Mouse (Mus musculus) naive thymus-derived CD4-positive, alpha-beta T cell, adult 2 months (primary cell): ENCODE data around the gene Mrpl51.

Source experiments
- DNase-seq: peaks from one replicate; pipeline ENCODE4 v3.0.0-alpha.2; 2011; ENCODE audit warnings: low read depth

The Mrpl51 gene

GRCm38 (mm10) chr6:125159773-125160557 lies 31.6 kb upstream of the Mrpl51 start:
- DNase-seq = no peak

DNA sequence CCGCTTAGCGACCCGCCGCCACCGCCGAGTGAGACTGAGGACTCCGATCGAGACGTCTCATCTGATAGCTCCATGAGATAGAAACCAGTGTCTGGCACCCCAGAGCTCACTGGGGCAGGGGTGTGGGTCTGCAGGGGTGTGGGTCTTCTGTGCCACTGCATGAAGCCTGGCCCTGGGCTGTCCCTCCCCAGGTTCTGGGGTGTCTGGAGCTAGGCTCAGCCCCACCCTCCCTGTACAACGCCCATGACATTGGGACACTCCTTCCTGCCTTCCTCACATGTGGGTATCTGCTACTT lies 31.1 kb upstream of the Mrpl51 start:
- DNase-seq = no peak

DNA sequence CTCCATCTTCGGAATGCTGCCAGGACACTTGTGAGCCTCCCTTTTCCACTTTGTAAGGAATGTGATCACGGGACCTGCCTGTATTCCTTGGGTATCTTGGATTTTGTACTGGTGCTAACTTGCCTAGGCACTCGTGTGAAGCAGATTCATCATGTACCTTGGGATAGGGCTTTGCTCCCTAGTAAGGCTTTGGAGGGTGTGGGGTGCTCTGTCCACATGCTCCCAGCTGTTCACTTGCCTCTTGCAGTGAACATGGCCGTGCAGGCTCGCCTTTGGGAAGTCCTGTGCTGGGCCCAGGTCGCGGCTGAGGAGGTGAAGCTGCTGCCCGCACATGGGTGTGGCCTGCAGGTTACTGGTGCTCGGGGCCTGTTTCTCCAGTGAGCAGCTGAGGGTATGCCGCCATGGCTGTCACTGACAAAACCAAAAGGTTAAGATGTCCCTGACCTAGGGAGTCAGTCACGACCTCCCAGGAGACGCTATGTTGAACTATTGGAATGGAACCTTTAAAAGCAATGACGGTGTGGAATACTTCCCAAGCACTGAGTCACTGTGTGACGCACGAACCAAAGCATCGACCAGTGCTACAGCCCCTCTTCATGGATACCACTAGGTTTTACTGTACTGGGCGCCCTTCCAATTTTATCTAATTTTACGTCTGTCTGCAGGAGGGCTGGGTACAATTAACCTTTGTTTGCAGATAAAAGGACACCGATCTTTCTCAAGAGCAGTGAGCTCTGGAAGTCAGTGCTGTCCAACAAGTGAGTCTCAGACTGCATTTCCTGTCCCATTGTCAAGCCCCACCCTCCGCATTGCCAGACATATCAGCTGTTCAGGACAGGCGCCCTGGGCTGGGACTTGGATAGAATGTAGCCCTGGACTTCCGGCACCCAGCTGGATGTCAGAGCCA lies 30.5 kb upstream of the Mrpl51 start:
- DNase-seq = peak; percentile 45

DNA sequence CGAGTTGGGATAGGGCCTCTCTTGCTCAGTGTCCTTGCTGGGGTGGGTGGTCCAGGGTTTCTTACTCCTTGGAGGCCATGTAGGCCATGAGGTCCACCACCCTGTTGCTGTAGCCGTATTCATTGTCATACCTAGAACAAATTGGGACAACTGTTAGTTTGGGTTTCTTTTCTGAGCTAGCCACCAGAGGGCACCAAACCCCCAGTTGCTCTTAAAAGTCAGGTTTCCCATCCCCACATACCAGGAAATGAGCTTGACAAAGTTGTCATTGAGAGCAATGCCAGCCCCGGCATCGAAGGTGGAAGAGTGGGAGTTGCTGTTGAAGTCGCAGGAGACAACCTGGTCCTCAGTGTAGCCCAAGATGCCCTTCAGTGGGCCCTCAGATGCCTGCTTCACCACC lies 29.6 kb upstream of the Mrpl51 start:
- DNase-seq = peak; percentile 91

DNA sequence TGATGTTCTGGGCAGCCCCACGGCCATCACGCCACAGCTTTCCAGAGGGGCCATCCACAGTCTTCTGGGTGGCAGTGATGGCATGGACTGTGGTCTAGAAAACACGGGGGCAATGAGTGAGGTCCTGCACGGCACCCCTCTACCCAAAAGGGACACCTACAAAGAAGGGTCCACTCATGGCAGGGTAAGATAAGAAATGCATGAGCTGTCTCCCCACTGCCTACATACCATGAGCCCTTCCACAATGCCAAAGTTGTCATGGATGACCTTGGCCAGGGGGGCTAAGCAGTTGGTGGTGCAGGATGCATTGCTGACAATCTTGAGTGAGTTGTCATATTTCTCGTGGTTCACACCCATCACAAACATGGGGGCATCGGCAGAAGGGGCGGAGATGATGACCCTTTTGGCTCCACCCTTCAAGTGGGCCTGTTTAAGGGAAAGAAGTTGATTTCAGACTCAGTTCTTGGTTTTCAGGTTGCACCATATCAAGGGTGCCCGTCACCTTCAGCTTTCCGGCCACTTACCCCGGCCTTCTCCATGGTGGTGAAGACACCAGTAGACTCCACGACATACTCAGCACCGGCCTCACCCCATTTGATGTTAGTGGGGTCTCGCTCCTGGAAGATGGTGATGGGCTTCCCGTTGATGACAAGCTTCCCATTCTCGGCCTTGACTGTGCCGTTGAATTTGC lies 28.8 kb upstream of the Mrpl51 start:
- DNase-seq = peak; percentile 31

- DNase-seq = peak; percentile 32
Measured at GRCm38 (mm10) chr6:125163801-125164657, 27.6 kb upstream of the Mrpl51 start.

DNA sequence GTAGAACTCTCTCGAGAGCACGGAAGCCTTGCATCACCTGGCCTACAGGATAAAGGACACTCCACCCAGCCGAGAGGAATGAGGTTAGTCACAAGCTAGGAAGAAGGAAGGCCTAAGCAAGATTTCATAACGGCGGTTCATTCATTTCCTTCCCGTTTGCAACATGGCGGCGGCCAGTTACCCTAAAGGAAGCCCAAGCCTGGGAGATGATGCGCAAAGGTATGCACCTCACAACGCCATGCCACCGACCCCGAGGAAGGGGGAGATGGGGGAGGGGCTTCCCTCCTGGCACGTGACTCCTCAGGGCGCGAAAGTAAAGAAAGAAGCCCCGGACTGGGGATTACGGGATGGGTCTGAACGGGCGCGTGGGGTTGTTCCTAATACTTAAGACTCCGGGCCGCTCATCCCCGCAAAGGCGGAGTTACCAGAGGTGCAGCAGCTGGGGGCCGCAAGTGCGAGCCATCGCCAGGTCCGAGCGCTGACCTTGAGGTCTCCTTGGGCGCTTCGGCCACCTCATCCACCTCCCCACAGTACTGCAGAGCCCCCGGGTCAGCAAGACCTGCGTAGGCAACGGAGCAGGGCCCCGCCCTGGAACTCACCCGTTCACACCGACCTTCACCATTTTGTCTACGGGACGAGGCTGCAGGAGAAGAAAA lies 26.8 kb upstream of the Mrpl51 start:
- DNase-seq = peak; percentile 80

GRCm38 (mm10) chr6:125165328-125165891 lies 26.2 kb upstream of the Mrpl51 start:
- DNase-seq = peak; percentile 97

DNA sequence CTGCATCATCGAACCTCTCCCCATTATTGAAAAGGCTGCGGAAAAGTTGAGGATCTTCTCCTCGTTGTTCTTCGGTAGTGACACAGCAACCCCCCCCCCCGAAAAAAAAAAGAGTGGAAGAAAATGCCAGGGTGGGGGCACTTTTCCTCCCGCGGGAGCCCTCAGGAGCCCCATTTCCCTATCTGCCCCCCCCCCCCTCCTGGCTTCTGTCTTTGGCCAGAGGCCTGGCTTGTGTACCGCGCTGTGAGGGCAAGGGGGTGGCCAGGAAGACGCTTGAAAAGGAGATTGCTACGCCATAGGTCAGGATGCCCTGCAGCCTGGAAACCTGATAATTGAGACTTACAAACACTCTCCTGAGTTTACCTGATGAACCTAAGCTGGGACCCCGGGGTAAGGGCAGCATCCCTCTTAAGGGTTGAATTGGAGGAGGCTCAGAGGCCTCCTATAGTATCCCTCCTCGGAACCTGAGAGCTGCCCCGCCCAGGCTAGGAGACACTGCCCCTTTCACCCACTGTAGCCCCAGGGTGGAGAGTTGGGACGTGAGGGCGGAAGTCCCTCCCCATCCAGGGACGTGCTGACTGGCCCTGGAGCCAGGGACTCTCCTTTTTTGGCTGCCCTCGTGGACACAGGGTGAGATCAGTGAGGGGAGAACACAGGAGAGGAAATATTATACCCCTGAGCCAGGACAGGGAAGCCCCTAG lies 25.4 kb upstream of the Mrpl51 start, which contains the start of gene Gapdh:
Gene Gapdh (minus strand): TSS at position 417 of the 701 bp plus-strand sequence.
- DNase-seq = peak; percentile 42

DNA sequence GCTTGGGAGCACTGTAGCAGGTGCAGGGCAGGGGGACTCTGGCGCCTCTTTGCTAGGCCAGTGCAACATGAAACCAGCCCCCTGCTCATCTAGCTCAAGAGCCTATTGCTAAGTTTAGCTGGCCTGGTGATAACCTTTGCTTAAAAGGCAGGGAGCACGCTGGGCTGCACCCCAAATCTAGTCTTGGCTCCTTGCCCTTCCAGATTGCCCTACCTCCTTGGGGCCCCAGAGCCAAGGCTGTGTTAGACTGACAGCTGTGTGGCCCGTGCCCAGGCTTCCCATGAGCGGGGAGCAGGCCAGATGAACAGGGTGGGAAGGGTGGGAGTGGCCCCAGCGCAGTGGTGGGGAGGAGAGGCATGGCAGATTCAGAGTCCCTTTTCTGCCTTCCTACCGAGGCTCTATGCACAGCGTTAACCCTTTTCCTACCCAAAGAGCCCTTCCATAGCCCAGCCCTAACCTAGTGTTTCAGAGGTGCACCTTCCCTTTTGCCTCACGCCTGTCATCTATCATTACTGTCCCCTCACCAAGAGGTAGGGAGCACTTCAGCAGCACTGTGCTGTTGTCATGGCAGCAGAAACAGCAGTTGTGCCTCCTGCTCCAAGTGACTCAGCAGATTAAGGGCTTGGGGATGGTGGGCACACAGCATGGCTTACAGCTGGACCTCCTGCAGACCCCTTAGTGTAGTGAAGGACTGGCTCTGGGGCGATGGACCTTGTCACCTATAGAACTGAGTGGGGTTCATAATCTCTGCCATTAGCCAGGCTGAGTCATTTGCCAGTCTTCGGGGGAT lies 24.5 kb upstream of the Mrpl51 start:
- DNase-seq = no peak

DNA sequence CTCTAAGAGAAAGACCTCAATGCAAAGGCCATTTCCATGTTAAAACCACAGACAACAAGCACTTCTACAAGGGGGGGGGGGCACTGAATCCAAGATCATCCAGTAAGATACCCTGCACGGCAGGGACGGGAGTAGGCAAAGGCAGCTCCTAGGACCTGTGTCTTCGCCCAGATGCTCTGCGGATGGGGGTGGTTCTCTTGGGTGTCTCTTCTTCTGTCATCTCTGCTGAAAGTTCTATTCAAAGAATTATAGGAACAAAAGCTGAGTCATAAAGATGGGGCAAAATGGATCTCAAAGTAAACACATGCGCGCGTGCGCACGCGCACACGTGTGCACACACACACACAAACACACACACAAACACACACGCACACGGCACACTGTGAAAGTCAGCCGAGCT lies 23.5 kb upstream of the Mrpl51 start:
- DNase-seq = no peak

- no peak for DNase-seq
Measured at GRCm38 (mm10) chr6:125170194-125170593, 21.4 kb upstream of the Mrpl51 start.

DNA sequence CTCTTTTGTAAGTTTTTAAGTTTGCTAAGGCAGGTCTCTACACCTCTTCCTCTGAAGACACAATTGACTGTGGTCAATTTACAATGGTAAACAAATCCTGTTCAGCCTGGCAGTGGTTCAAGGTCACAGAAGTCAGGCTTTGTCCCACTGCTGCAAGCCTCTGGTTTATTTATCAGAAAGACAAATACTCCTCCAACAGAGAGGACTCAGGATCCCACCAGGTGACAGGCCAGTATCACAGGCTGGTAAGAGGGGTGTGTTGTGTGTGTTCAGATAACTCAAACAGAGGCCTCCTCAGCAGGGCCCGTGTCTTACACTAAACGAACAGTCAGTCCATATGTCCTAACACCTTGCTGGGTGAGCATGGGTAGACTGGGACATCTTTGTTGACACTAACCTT lies 19.1 kb upstream of the Mrpl51 start:
- DNase-seq = no peak

GRCm38 (mm10) chr6:125173256-125173655 lies 18.3 kb upstream of the Mrpl51 start:
- DNase-seq = no peak

GRCm38 (mm10) chr6:125175469-125175868 lies 16.1 kb upstream of the Mrpl51 start:
- no peak for DNase-seq

- DNase-seq = no peak
Measured at GRCm38 (mm10) chr6:125179601-125180000, 12.0 kb upstream of the Mrpl51 start.

GRCm38 (mm10) chr6:125182133-125182532 lies 9.5 kb upstream of the Mrpl51 start:
- no peak for DNase-seq

DNA sequence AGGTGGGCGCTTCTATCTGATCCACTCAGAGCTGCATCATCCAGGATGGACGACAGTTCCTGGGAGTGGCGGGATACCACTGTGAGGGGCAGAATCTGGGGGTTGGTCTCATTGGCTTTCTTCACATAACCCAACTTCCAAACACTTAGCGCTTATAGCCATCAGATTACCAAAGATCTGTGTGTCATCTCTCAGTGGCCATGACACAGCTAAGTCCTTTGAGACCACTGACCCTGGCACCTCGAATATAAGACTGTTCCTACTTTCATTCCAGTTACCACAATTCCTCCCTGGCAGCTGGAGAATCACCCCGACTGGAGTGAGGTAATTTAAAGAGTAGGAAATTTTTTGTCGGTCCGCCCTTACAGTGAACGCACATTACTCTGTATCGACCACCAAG lies 5.4 kb upstream of the Mrpl51 start:
- DNase-seq = no peak

DNA sequence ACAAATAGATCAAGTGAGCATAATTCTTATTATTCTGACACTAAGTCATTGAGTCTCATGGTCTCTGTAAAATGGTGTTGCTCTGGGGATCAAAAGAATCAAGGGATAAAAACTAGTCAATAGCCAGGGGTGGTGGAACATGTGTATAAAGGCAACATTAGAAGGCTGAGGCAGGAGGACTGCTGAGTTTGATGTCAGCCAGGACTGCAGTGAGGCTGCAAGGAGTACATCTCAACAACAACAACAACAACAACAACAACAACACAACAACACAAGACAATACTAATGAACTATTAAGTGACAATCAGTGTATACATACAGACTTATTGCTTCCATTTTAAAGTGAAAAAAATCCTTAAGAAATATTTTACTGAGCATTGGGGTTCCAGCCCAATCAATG lies 785 bp upstream of the Mrpl51 start:
- no peak for DNase-seq
